Mouse (Mus musculus): ENCODE data around the gene Syt12. TPM values are rescaled to one million over a fixed set of nuclear protein-coding genes. Genes with fewer than 3 reads are reported as not detected.
A peak's percentile ranks its signal among the peaks of the same experiment; 100 is the strongest.
"Not testable (repeated sequence)": the region's sequence is repeated elsewhere in the genome, so short reads cannot be mapped to it uniquely, and the experiment has no call there.

The Syt12 gene
- total RNA-seq, 1 experiment from 2014 or later: 41.1 TPM

DNA sequence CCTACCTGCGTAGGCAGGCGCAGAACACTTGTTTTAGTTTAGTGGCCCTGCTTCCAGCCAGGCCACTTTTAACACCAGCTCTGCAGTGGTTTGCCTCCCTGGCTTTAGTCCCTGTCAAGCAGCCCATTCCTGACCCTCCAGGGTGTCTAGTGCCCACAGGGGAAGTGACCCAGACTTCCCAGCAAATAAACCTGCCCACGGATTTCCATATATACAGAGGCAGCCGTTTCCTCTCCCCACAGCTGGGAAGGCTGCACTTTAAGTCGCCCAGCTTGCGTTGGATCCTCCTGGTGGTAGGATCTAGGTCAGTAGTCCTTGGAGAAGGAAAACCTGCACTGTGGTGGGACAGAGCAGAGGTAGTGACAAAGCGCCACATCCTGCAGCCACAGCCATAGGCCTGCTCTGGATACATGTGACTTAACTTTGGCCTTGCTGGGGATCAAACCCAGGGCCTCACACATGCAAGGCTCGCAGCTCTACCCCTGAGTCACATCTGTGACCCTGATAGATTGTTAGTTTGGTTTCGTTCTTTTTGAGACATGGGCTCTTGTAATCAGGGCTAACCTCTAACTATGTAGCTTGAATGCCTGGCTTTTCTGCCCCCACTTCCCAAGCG lies 13.9 kb upstream of the Syt12 start:
- peak; percentile 58 for DNase-seq

DNA sequence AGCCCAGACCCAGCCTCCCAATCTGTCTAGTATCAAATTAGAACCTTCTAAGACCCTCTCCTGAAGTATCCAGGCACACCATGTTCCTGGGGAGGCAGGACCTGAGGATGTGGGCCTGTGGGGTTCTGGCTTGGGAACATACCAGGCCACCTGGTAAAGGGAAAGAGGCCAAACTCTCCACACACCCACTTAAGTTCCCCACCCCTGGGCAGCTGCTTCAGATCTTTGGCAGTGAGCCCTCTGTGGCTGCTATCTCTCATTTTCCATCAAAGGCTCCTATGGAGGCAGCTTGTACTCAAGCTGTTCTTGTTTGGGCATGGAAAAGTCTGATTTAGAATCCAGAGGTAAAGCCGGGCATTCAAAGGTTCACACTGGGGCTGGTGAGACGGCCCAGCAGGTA lies 10.6 kb upstream of the Syt12 start:
- DNase-seq: no peak

- DNase-seq: no peak
These were observed 7.8 kb upstream of the Syt12 start for GRCm38 (mm10) chr19:4485006-4485405.

DNA sequence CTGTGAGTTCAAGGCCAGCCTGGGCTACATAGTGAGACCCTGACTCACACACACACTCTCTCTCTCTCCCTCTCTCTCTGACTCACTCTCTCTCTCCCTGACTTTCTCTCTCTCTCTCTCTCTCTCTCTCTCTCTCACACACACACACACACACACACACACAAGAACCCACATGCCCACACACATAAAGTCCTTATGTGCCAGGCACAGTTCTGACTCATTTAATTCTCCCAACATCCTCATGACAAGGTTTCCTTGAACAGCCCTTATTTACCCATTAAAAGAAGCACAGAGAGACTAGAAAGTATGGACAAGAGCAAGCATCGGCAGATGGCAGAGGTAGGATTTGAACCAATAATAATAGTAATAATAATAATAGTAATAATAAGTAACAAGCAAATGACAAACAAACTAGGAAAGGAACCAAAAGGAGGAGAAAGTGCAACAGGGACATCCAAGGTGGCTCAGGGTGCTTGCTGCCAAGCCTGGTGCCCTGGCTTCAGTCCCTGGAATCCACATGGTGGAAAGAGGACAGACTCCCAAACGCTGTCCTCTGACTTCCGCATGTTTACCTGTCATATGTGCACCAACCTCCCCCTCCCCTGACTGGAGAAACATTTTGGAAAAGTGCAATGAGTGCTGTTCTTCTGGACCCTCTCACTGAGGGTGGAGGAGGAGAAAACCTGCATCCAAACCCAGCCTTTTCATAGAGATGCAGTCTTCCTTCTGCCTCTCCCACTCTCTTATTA lies 5.0 kb upstream of the Syt12 start:
- peak; percentile 45 for DNase-seq

GRCm38 (mm10) chr19:4481326-4481725 lies 4.1 kb upstream of the Syt12 start:
- no peak for DNase-seq

- DNase-seq: no peak
These were observed 2.8 kb upstream of the Syt12 start for GRCm38 (mm10) chr19:4480041-4480440.

DNA sequence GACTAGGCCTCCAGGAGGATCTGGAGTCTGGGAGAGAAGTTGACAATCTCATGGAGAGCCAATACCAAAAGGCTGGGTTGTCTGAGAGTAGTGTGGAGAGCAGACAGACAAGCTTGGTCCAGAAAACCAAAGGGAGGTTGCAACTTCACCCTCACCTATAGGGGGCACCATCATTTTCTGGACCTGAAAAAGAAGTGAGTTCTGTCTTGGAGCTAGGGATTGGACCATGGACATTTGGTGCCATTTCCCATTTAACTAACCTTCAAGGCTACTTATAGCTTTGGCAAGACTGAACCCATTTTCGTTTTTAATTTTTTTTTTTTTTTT lies 906 bp upstream of the Syt12 start:
- DNase-seq: no peak

DNA sequence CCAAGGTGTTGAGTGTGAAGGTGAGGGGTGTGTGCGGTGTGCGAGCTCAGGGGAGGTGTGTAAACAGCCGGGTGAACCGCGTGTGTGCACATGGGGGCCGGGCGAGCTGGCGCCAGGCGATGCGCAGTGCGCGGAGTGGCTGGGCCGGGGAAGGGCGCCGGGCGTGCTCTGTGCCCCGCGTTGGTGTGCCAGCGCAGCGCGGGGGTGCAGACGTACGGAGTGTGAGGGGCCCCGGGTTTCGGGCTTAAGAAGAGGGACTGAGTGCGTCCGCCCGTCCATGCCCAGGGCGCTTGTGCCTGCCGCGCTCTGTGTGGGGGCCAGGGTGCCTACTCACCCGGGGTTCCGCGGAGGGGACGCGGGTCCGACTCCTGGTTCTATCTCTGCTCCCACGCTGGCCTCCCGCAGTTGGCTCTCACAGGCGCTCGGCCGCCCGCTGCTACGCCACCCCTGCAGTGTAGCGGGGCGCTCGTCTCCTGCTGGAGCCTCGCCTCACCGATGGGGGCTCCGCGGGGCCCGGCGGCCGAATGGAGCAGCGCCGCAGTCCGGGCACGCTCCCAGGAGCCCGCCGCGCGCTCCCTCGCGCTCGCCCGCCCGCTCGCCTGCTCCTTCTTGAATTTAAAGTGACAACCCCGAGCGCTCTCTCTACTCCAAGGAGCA lies 518 bp downstream of the Syt12 start:
- peak; percentile 77 for DNase-seq

DNA sequence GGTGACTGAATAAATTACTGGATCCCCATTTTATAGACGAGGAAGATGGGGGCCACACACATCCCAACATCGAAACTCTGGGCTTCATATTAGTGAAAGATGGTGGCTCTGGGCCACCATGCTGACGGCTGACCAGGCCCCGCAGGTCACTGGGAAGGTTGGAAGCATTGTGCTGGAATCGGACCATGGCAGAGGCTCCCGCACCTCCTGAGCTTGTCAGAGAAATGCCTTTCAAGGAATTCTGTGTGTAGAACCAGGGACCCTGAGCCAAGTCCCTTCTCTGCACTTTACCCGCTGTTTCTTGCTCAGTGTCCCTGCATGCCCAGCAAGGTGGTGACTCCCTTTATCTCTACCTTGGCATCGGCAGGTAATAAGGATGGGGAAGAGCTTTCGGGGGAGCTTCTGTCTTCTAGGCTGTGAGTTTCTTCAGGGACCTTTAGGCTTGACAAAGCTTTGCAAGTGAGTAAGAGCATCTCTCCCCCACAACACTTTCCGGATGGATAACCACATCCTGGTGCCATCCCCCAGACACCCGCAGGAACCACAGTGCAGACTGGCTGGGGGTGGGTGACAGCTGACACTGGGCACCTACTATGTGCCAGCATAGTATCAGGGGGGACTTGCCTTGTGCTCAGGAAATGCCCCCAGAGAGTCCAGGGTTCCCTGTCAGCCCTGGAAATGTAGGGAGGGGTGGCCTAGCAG lies 1.9 kb downstream of the Syt12 start:
- DNase-seq: no peak

DNA sequence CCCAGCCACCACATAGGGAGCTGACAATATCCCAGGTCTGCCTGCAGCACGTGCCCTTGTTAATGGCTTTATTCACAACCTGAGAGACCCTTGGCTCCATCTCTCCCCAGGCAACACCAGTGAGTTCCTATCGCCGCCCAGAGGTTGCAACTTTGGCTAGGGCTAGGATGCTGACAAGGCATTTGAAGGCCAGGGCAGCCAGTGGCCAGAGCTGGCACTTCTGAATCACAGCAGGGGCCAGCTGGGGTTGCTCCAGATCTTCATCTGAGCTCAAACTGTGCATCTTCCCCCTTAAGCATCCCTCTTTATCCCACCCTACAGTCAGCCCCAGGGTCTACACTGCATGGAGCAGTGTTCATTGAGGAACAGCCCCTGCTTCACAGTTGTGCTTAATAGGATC lies 2.5 kb downstream of the Syt12 start:
- DNase-seq: no peak

- DNase-seq: no peak
These were observed 3.7 kb downstream of the Syt12 start for GRCm38 (mm10) chr19:4473549-4473948.

DNA sequence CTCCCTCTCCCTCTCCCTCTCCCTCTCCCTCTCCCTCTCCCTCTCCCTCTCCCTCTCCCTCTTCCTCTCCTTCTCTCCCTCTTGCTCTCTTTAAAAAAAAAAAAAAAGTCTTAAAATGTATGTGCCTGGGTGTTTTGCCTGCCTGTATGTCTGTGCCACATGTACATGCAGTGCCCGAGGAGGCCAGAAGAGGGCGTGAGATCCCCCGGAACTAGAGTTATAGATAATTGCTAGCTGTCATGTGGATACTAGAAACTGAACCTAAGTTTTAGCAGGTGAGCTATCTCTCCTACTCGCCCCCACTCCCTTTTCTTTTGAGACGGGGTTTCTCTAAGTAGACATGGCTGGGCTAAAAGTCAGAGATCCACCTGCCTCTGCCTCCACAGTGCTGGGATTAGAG lies 8.9 kb downstream of the Syt12 start:
- peak; percentile 75 for DNase-seq

DNA sequence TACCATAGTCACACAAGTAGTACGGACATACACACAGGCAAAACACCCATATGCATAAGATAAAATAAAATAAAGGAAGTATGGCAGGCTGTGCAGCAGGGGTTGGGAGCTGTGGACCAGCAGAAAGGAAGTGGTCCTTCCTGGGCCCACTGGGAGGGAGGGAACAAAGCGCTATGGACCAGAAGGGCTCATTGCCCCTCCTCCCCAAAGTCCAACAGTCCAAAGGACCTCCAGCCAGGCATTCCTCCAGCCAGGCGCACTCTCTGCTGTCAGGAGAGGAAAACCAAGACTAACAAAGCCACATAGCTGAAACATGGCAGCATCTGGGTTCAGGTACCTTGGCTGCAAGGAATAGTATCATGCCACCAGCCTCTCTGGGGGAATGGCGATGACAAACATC lies 12.6 kb downstream of the Syt12 start:
- no peak for DNase-seq

DNA sequence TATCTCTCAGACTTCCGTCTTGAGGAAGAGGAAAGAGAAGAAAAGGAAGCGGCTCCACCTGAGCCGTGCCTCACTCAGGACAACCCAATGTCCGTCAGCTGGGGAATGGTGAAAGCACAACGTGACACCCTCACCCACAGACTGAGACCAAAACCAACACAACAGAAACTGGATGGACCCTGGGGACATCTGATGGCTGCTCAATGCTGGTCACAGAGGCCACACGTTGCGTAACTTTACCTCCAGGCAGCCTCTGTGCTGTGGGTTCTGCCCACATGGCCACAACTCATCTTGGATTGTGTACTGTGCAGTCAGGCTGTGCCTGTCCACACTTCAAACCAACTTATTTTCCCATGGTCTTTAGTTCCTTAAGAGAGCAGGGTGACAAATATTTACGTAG lies 15.3 kb downstream of the Syt12 start:
- DNase-seq: no peak

DNA sequence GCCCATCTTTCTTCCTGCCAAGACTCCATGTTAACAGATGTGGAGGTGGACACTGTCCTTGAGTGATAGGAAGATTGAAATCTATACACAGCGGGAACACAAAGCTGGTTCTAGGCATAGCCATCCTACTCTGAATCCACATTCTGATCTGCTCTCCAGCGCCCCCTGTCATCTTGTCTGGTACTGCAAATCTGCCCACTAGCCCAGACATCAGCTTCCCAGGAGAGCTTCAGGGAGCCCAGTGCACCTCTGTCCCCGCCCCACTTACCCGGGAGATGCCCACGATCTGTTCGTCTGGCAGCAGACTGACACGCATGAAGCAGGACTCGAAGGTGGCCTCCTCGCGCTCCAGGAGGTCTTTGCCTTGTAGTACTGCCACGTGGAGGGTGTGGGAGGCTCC lies 21.0 kb downstream of the Syt12 start:
- peak; percentile 84 for DNase-seq

DNA sequence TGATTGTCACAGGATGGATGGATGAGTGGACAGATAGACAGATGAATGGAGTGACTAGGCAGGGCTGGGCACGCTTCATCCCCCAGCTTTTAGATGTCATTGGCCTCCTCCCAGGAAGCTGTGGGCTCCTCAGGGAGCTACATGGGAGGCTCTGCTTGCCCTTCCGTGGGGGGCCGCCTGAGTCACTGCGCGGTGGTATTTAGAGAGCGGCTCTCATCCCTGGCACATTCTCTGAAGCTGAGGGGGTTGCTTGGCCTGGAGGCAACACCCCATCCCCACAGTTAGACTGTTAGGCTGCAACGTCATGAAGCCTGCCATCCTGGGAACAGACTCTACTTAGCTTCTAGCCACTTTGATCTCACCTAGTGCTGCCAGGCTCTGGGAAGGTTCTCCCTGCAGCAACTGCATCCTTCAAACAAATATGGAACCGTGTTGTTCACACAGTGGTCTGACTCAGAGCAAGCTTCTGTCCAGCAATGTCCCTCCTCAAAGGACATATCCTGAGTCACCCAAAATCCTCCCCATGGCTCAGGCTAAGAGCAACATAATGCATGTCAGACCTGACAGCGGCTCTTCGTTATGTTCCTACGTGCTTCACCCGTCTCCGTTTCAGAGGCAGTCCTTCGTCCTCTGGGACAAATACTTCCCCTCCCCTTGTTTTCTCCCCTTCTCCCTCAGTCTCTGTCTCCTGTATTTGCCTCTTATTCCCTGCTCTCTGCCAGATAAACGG lies 22.0 kb downstream of the Syt12 start:
- DNase-seq: peak; percentile 65

DNA sequence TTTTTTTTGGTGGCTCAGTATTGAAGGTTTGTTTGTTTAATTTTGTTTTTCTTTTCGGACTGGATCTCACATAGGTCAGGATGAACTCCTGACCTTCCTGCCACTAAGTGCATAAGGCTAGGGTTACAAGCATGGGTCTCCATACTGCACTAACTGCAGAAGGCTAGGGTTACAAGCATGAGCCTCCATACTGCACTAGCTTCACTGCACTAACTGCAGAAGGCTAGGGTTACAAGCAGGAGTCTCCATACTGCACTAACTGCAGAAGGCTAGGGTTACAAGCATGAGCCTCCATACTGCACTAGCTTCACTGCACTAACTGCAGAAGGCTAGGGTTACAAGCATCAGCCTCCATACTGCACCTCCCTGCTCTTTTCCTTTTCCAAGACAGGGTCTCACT lies 23.2 kb downstream of the Syt12 start:
- not testable (repeated sequence) for DNase-seq

GRCm38 (mm10) chr19:4452525-4452924 lies 24.7 kb downstream of the Syt12 start:
- no peak for DNase-seq

DNA sequence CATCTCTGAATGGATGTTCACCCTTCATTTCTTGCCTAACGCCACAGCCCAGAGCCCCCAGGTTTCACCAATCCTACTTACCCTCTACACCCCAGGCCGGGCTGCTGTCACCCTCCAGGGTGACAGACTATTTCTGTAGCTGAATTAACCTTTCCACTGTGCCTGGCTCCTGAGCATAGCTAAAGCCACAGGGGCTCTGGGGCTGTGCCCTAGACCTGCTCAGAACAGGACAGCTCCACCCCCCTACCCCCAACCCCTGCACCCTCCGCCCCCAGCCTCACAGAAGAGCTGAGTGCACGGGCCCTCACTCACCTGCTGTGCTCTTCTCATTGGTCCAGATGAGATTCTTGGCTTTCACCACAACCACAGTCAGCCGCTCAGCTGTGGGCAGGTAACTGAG lies 25.3 kb downstream of the Syt12 start:
- DNase-seq: no peak

DNA sequence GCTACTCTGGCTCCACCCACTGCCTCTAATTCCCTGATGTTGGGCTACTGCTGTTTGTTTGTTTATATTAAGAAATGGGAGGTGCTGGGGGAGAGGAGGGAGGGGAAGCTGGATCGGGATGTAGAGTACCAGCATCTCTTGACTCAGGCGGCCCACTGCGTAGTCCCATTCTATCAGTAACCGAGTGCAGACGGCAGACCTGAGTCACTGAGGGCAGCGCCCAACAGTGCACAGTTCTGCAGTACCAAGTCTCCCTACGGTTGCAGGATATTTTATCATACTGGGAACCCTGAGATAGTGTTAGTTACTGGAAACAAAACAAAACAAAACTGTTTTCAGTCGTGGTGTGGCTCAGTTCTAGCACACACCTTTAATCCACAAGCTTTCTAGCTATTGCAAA lies 26.1 kb downstream of the Syt12 start:
- no peak for DNase-seq

- DNase-seq: no peak
These were observed 26.6 kb downstream of the Syt12 start for GRCm38 (mm10) chr19:4450666-4451065.

- DNase-seq: no peak
These were observed 28.0 kb downstream of the Syt12 start for GRCm38 (mm10) chr19:4449230-4449629.

- no peak for DNase-seq
These were observed 29.8 kb downstream of the Syt12 start for GRCm38 (mm10) chr19:4447445-4447844.
